Mouse (Mus musculus) heart, embryonic 12.5 days (tissue): ENCODE data around the gene Nthl1. TPM values are rescaled to one million over a fixed set of nuclear protein-coding genes. Genes with fewer than 3 reads are reported as not detected.
A peak's percentile ranks its signal among the peaks of the same experiment; 100 is the strongest.
"Not testable (repeated sequence)": the region's sequence is repeated elsewhere in the genome, so short reads cannot be mapped to it uniquely, and the experiment has no call there.

Source experiments
- ATAC-seq: fragments of 200-750 bp; cut with Nextera tagmentation; 2 replicates; pipeline ENCODE4 v1.8.0; 2017; ENCODE audit warnings: moderate TSS enrichment, moderate library complexity; ENCODE audit not compliant: insufficient number of reproducible peaks, low FRiP score
- H3K27ac ChIP-seq: fragments of 300-500 bp; sonication (generic); 2 replicates; pipeline ENCODE4 v1.5.1; 2016; ENCODE audit warnings: mild to moderate bottlenecking, moderate library complexity; ENCODE audit not compliant: poor library complexity, severe bottlenecking
- H3K27me3 ChIP-seq: fragments of 300-500 bp; sonication (generic); replicated peaks from 2 replicates; pipeline ENCODE4 v1.6.1; 2016; ENCODE audit warnings: mild to moderate bottlenecking, moderate library complexity
- H3K36me3 ChIP-seq: fragments of 300-500 bp; sonication (generic); 2 replicates; pipeline ENCODE4 v1.6.1; 2016; ENCODE audit warnings: mild to moderate bottlenecking, moderate library complexity
- H3K4me1 ChIP-seq: fragments of 300-500 bp; sonication (generic); replicated peaks from 2 replicates; pipeline ENCODE4 v1.6.1; 2016; ENCODE audit warnings: mild to moderate bottlenecking
- H3K4me2 ChIP-seq: fragments of 300-500 bp; sonication (generic); 2 replicates; pipeline ENCODE4 v1.6.1; 2016; ENCODE audit warnings: mild to moderate bottlenecking, moderate library complexity
- H3K4me3 ChIP-seq: fragments of 300-500 bp; sonication (generic); 2 replicates; pipeline ENCODE4 v1.5.1; 2016; ENCODE audit warnings: mild to moderate bottlenecking
- H3K9ac ChIP-seq: fragments of 300-500 bp; sonication (generic); 2 replicates; pipeline ENCODE4 v1.6.1; 2016; ENCODE audit warnings: mild to moderate bottlenecking, moderate library complexity
- H3K9me3 ChIP-seq: fragments of 300-500 bp; sonication (generic); replicated peaks from 2 replicates; pipeline ENCODE4 v1.6.1; 2016; ENCODE audit warnings: mild to moderate bottlenecking, moderate library complexity
- WGBS: fragments of 180-500 bp; shearing (Covaris S2); methylation state at CpG from one replicate; pipeline ENCODE4 v1.1.7; 2016; 5-methylcytosine and 5-hydroxymethylcytosine counted together
- polyA plus RNA-seq: library from polyadenylated mRNA; unstranded; fragments of >200 nt; fragmentation: Nextera tagmentation; extraction: Ambion mirVana; gene quantifications from 2 replicates; pipeline ENCODE4 v1.2.1, GENCODE M21; 2016

The Nthl1 gene
- polyA plus RNA-seq, 1 experiment from 2014 or later, result 8.3 TPM

GRCm38 (mm10) chr17:24650766-24651165 is 18.3 kb downstream of the Nthl1 start:
- no peak for ATAC-seq
- H3K27ac ChIP-seq, result no peak overlapping the region
- no peak overlapping the region for H3K4me3 ChIP-seq
- no peaks in the 10 kb centered on the region for H3K9me3 ChIP-seq
- H3K4me1 ChIP-seq, result peaks cover 46% of the 10 kb centered on the region
- H3K36me3 ChIP-seq, result no peaks in the 10 kb centered on the region
- H3K4me2 ChIP-seq, result peak overlapping the region; percentile 96
- WGBS, result 78% methylated on average over 4 of the region's 4 CpGs
- 0 out of 2 replicates have a peak overlapping the region, but pooled peaks have one; percentile 84 for H3K9ac ChIP-seq
- peaks cover 49% of the 10 kb centered on the region for H3K27me3 ChIP-seq

- H3K9ac ChIP-seq, result peak overlapping the region; percentile 39; the same call in 1 of the 2 replicates
- no peak overlapping the region for H3K4me3 ChIP-seq
- peaks cover 40% of the 10 kb centered on the region for H3K4me1 ChIP-seq
- ATAC-seq, result no peak
- WGBS, result 54% methylated on average over 3 of the region's 3 CpGs
- no peak overlapping the region for H3K27ac ChIP-seq
- H3K9me3 ChIP-seq, result no peaks in the 10 kb centered on the region
- no peak overlapping the region for H3K4me2 ChIP-seq
- H3K36me3 ChIP-seq, result no peaks in the 10 kb centered on the region
- peaks cover 58% of the 10 kb centered on the region for H3K27me3 ChIP-seq
These were observed 19.4 kb downstream of the Nthl1 start for GRCm38 (mm10) chr17:24651835-24652234.

GRCm38 (mm10) chr17:24653967-24654710 is 21.7 kb downstream of the Nthl1 start:
- 4% methylated on average over 19 of the region's 19 CpGs for WGBS
- peak overlapping the region; percentile 34 for H3K4me3 ChIP-seq
- peak overlapping the region; percentile 44; the same call in 1 of the 2 replicates for H3K9ac ChIP-seq
- H3K27ac ChIP-seq, result no peak overlapping the region
- peak overlapping the region; percentile 65 for H3K4me2 ChIP-seq
- H3K36me3 ChIP-seq, result no peaks in the 10 kb centered on the region
- H3K4me1 ChIP-seq, result peaks cover 34% of the 10 kb centered on the region
- 0 out of 2 replicates have a peak, but pooled peaks have one; percentile 23 for ATAC-seq
- no peaks in the 10 kb centered on the region for H3K9me3 ChIP-seq
- H3K27me3 ChIP-seq, result peaks cover 58% of the 10 kb centered on the region

- Histone ChIP-seq H3K4me2 (no peak overlapping the region), H3K27me3 (peaks cover 64% of the 10 kb centered on the region), H3K4me1 (peaks cover 25% of the 10 kb centered on the region), H3K36me3 (no peaks in the 10 kb centered on the region), H3K9ac (no peak overlapping the region), H3K27ac (no peak overlapping the region), H3K4me3 (no peak overlapping the region), H3K9me3 (no peaks in the 10 kb centered on the region)
- no peak for ATAC-seq
- WGBS, result 68% methylated on average over 4 of the region's 4 CpGs
These were observed 22.5 kb downstream of the Nthl1 start for GRCm38 (mm10) chr17:24654969-24655368.

- H3K36me3 ChIP-seq, result no peaks in the 10 kb centered on the region
- peaks cover 67% of the 10 kb centered on the region for H3K27me3 ChIP-seq
- H3K4me2 ChIP-seq, result peak within 1 kb of the TSS; percentile 77
- peak within 1 kb of the TSS; percentile 44 for H3K4me3 ChIP-seq
- peaks cover 19% of the 10 kb centered on the region for H3K4me1 ChIP-seq
- ATAC-seq, result peak; percentile 54; the same call in 1 of the 2 replicates
- H3K9ac ChIP-seq, result peak within 1 kb of the TSS; percentile 8
- H3K27ac ChIP-seq, result no peak within 1 kb of the TSS
- 2% methylated on average over 47 of the region's 47 CpGs for WGBS
- no peaks in the 10 kb centered on the region for H3K9me3 ChIP-seq
These were observed 25.7 kb downstream of the Nthl1 start, which contains the start of gene Npw for GRCm38 (mm10) chr17:24658017-24658758. Gene Npw (minus strand): TSS chr17:24658457.

- peaks cover 25% of the 10 kb centered on the region for H3K4me1 ChIP-seq
- peaks cover 14% of the 10 kb centered on the region; the same call in 1 of the 2 replicates for H3K27me3 ChIP-seq
- H3K27ac ChIP-seq, H3K9me3 ChIP-seq, H3K4me2 ChIP-seq, H3K9ac ChIP-seq, ATAC-seq, H3K4me3 ChIP-seq, H3K36me3 ChIP-seq: not testable (repeated sequence)
- 50% methylated on average over 7 of the region's 7 CpGs for WGBS
These were observed 34.5 kb downstream of the Nthl1 start for GRCm38 (mm10) chr17:24667011-24667410.

GRCm38 (mm10) chr17:24667416-24667815 is 34.9 kb downstream of the Nthl1 start:
- Histone ChIP-seq H3K4me2 (no peak overlapping the region), H3K36me3 (no peaks in the 10 kb centered on the region), H3K9me3 (no peaks in the 10 kb centered on the region), H3K4me1 (peaks cover 29% of the 10 kb centered on the region), H3K27me3 (peaks cover 10% of the 10 kb centered on the region; the same call in 1 of the 2 replicates), H3K27ac (no peak overlapping the region), H3K4me3 (no peak overlapping the region), H3K9ac (no peak overlapping the region)
- no peak for ATAC-seq
- 21% methylated on average over 6 of the region's 6 CpGs for WGBS

- not testable (repeated sequence) for H3K9me3 ChIP-seq, H3K36me3 ChIP-seq, ATAC-seq, H3K27me3 ChIP-seq
- Histone ChIP-seq H3K4me1 (peaks cover 43% of the 10 kb centered on the region), H3K9ac (peak overlapping the region; percentile 98), H3K27ac (peak overlapping the region; percentile 84), H3K4me2 (peak overlapping the region; percentile 90), H3K4me3 (peak overlapping the region; percentile 97)
- WGBS, result 11% methylated on average over 15 of the region's 15 CpGs
These were observed 36.7 kb downstream of the Nthl1 start for GRCm38 (mm10) chr17:24669214-24669544.

GRCm38 (mm10) chr17:24669545-24670245 is 37.2 kb downstream of the Nthl1 start, which contains the start of gene Zfp598:
Gene Zfp598 (plus strand): TSS chr17:24669687.
- Histone ChIP-seq H3K9me3 (no peaks in the 10 kb centered on the region), H3K4me3 (peak within 1 kb of the TSS; percentile 97), H3K4me1 (peaks cover 47% of the 10 kb centered on the region), H3K4me2 (peak within 1 kb of the TSS; percentile 90), H3K27me3 (no peaks in the 10 kb centered on the region; the same call in 1 of the 2 replicates), H3K9ac (peak within 1 kb of the TSS; percentile 98), H3K27ac (peak within 1 kb of the TSS; percentile 84), H3K36me3 (no peaks in the 10 kb centered on the region)
- ATAC-seq, result peak; percentile 98
- WGBS, result under 1% methylated on average over 75 of the region's 80 CpGs

- Histone ChIP-seq H3K36me3 (no peaks in the 10 kb centered on the region), H3K4me2 (peak overlapping the region; percentile 90), H3K27ac (peak overlapping the region; percentile 84), H3K27me3 (no peaks in the 10 kb centered on the region; the same call in 1 of the 2 replicates), H3K9ac (peak overlapping the region; percentile 98), H3K4me1 (peaks cover 47% of the 10 kb centered on the region), H3K4me3 (peak overlapping the region; percentile 97), H3K9me3 (no peaks in the 10 kb centered on the region)
- 12% methylated on average over 8 of the region's 8 CpGs for WGBS
- ATAC-seq, result no peak
These were observed 37.9 kb downstream of the Nthl1 start for GRCm38 (mm10) chr17:24670246-24670844.
